Mouse (Mus musculus) adrenal gland, adult 2 months (tissue): ENCODE measurements around the gene Ccdc58. TPM values are rescaled to one million over a fixed set of nuclear protein-coding genes. Genes with fewer than 3 reads are reported as not detected.
"Not testable (repeated sequence)": the region's sequence is repeated elsewhere in the genome, so short reads cannot be mapped to it uniquely, and the experiment has no call there.

ENCODE experiments used
- DNase-seq: peaks from one replicate; pipeline ENCODE4 v3.0.0; 2021
- long read RNA-seq: library from polyadenylated mRNA; stranded (forward); transcript quantifications from one replicate; pipeline ENCODE4 v2.0.0, GENCODE M21; 2021
- polyA plus RNA-seq: library from polyadenylated mRNA; depleted of rRNA; stranded (reverse); fragments of >200 nt; gene quantifications from 2 replicates; pipeline ENCODE4 v1.2.3, GENCODE M21; 2012; rRNA removed
- total RNA-seq, 2 experiments: library from RNA; stranded (reverse); gene quantifications; 2 replicates each; pipeline ENCODE4 v1.2.3; 2021

Ccdc58 gene
- 10 to 100 TPM; 35.6 to 35.8 TPM for total RNA-seq
- polyA plus RNA-seq, result 2.0 and 2.9 TPM in 2 replicates
- long read RNA-seq, transcript Ccdc58-203 (5 exons, 1,073 nt), result major isoform, 15 of 24 reads
- long read RNA-seq, partial matches to known transcripts, result 3 of 24 reads
- long read RNA-seq, other reads (novel, unspliced or antisense), result 5 of 24 reads

DNA sequence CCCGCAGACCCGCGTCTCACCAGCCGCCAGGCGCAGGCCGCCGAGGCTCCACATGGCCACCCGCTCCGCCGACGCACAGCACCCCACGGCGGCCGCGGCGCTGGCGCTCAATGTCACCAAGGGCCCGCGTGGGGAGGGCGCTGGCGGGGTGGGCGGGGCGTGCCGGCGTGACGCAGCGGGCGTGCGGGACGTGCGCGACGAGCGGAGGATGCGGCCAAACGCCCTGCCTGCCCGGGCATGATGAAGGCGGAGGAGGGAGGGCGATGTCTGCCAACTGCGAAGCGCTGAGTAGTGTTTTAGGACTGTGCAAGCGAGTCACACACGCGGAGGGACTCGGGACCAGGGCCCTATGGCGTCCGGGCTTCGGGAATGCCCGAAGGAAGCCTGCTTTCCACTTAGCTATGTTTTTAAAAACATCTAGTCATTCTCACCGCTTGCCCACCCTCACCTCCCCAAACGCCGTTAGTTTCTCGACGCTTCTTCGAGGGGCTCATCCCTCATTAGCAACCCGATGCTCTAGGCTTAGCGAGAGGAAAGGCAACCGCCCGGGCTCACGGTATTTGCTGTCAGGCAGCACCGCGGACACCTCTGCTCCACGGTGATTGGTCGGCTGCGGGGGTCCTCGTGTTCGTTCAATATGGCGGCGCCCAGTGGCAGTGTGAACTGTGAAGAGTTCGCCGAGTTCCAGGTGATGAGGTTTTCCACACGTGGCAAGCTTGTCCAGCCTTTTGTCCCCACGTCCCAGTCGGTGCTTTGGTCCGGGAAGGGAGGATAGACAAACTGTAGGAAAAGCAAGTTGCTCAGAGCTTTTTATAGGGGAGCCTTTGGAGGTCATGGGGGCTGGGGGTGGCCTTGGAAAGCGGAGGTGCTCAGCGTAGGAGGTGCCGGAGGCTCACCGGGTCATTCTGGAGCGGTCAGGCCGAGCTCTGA, at the start of gene Ccdc58, which contains the start of gene Fam162a:
Gene Ccdc58, plus strand, starts transcription at position 236 of the 930 bp plus-strand sequence.
Gene Fam162a, minus strand, starts transcription at position 145 of the 930 bp plus-strand sequence.
- DNase-seq, result peak; percentile 95

DNA sequence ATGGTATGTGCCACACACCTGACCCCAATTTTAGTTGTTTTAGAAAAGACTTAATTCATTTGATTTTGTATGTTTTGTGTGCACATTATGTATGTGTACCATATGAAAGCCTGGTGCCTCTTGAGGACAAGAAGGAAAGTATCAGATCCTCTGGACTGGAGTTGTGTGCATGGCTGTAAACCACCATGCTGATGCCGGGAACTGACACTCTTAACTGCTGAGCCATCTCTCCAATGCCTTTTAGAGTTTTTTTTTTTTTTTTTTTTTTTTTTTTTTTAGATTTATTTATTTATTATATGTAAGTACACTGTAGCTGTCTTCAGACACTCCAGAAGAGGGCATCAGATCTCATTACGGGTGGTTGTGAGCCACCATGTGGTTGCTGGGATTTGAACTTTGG, 43.4 kb upstream of the Ccdc58 start:
- not testable (repeated sequence) for DNase-seq

GRCm38 (mm10) chr16:36040640-36041624, 30.6 kb upstream of the Ccdc58 start, which contains the start of gene Wdr5b:
Gene Wdr5b (plus strand): TSS chr16:36041190.
- peak; percentile 94 for DNase-seq

DNA sequence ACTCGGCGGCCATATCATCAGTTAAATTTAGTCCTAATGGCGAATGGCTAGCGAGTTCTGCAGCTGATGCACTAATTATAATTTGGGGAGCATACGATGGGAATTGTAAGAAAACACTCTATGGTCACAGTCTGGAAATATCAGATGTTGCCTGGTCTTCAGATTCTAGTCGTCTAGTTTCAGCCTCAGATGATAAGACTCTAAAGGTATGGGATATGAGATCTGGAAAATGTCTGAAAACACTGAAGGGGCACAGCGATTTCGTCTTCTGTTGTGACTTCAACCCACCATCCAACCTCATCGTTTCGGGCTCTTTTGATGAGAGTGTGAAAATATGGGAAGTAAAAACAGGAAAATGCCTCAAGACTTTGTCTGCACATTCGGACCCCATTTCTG, 29.9 kb upstream of the Ccdc58 start:
- no peak for DNase-seq

- DNase-seq, result no peak
Measured at GRCm38 (mm10) chr16:36043073-36043472, 28.4 kb upstream of the Ccdc58 start.

DNA sequence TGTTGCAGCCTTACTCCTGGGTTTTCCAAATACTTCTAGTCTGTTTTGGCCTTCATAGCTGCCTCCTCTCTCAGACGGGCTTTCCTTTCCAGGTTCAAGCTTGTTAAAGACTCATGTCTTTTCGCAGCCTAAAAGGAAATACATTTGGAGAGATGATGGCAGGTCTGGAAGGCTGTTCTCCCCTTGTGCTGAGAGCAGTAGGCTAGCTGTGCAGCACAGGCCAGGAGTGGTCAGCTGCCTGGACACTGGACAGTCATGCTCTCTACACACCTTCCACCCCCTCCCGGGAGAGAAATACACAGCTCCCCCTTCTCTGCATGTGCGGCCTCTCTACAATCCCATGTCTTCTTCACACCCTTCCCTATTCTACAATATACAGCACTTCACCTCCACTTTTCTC, 27.5 kb upstream of the Ccdc58 start:
- DNase-seq, result no peak

DNA sequence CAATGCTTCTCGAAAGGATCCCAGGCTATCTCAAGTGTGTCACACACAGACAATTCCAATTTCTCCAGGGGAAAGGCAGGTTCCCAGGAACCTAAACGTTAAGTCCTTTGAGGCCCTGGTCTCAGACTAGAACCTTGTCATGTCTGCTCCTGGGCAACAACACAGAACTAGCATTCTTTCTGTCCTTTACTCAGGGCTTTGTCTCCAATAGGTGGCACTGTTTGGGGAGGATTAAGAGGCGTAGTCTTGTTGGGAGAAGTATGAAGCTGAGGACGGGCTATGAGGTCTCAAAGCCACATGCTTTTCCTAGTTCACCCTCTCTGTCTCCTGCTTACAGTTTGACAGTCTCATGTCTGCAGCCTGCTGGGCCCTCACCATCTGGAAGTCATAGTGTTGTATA, 23.9 kb upstream of the Ccdc58 start:
- DNase-seq, result no peak

DNA sequence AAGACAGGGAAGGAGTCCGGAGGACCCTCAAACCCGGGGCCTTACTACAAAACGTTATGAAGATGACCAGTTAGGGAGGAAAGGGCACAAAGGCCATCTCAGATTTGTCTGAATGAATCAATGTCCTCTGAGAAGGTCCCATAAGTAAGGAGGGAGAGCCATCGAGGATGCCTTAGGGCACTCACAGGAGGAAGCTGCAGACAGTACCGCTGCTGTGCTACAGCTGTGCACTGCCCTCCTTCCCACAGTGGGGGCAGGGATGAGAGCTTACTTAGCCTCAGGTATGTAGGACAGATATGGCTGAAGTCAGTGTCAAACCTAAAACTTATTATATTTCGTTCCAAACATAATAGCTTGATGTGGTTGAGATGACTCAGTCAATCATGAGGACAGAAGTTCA, 20.0 kb upstream of the Ccdc58 start:
- no peak for DNase-seq

GRCm38 (mm10) chr16:36053524-36054275, 17.8 kb upstream of the Ccdc58 start:
- no peak for DNase-seq

DNA sequence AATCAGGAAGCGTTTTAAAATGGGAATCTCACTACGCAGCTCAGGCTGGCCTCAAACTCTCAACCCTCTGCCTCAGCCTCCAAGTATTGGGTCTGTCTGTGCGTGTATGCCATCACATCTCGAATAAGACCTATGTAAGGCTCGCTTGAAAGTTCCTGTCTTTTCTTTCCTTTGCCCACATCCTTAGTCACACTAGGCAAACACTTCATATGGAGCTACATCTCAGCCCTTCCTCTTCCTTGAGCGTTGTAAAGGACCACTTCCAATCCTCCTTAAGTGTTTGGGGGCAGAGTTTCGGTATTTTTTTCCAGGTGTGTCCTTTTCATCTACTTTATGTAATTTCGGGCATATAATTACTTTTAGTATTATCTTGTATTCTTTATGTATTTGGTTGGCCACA, 16.6 kb upstream of the Ccdc58 start:
- DNase-seq, result no peak

GRCm38 (mm10) chr16:36056416-36056815, 15.1 kb upstream of the Ccdc58 start:
- DNase-seq, result peak; percentile 50

GRCm38 (mm10) chr16:36057933-36058475, 13.5 kb upstream of the Ccdc58 start:
- no peak for DNase-seq

DNA sequence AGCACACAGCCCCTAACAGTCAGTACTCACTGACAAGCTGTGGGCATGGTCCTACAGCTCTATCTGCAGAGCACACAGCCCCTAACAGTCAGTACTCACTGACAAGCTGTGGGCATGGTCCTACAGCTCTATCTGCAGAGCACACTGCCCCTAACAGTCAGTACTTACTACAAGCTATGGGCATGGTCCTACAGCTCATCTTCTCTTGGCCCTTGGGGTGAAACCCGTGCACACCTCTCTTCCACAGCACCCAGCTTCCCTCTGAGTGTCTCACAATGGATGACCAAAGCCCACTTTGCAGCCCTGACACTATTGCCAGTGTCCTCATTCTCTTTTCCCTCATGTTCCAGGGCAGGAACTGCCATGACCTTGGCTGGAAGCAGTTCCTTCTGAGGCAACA, 9.0 kb upstream of the Ccdc58 start:
- not testable (repeated sequence) for DNase-seq

DNA sequence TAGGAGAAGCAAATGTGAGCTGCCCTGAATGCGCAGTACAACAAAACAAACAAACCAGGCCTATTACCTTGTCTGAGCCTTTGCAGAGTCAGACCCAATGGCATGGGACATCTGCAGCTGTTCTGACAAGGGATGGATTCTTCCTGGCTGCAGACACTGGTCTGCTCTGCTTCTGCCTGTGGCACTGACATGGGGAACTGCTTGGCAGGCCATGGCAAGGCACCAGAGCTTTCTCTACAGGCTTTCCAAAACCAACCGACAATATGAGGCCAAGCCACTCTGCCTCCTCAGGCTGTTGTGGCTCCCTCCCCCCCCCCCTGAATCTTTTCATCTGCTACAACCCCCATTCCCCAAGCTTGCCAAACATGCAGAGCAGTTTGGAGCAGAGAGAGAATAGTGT, 8.2 kb upstream of the Ccdc58 start:
- DNase-seq, result no peak

- DNase-seq, result no peak
Measured at GRCm38 (mm10) chr16:36064904-36065303, 6.6 kb upstream of the Ccdc58 start.

- no peak for DNase-seq
Measured at GRCm38 (mm10) chr16:36067694-36068093, 3.8 kb upstream of the Ccdc58 start.

DNA sequence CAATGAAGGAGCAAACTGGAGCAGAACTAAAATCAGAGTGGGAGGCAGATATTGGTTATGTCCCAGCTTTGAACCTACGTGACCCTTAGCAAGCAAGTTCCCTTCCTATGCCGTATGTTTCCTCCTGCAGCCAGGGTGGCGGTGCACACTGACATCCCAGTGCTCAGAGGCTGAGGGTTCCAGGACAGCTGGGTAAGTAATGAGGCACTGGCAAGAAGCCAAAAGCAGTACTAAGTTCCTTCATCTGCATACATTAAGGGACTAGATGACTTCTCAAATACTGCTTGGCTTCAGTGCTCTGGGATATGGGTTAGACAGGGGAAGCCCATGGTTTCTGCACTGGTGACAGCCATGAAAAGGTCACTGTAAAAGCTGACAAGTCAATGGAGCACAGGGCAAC, 3.1 kb upstream of the Ccdc58 start:
- DNase-seq, result no peak

GRCm38 (mm10) chr16:36069819-36070575, 1.5 kb upstream of the Ccdc58 start:
- no peak for DNase-seq

GRCm38 (mm10) chr16:36071071-36071449, 425 bp upstream of the Ccdc58 start:
- no peak for DNase-seq

GRCm38 (mm10) chr16:36072410-36073011, 1.0 kb downstream of the Ccdc58 start:
- DNase-seq, result no peak
